ENCODE assay signal across 8 mouse cellular contexts in genomic region chr14:31165991-31166630, GRCm38 (mm10). TPM values are rescaled to one million over a fixed set of nuclear protein-coding genes. Genes with fewer than 3 reads are reported as not detected.
DNase-seq lines count a peak whose midpoint lies in the region; ATAC-seq lines count a peak whose summit lies in the region.

No protein-coding gene starts in this region.

- H3K4me2 ChIP-seq in hindbrain, embryonic 15.5 days, result no peak overlapping the region
- H3K4me2 ChIP-seq in hindbrain, embryonic 12.5 days (replicated peaks), result no peak overlapping the region
- 0 out of 2 replicates have a peak overlapping the region, but pooled peaks have one; percentile 16 for H3K4me2 ChIP-seq in intestine, embryonic 16.5 days (ENCODE audit: low read depth, low read length)

- peaks cover 8% of the 10 kb centered on the region for H3K36me3 ChIP-seq in hindbrain, embryonic 15.5 days
- H3K36me3 ChIP-seq in hindbrain, embryonic 12.5 days, result peaks cover 17% of the 10 kb centered on the region
- H3K36me3 ChIP-seq in intestine, embryonic 16.5 days (ENCODE audit: control insufficient read depth, insufficient read depth, low read length), result no peaks in the 10 kb centered on the region

- no peaks in the 10 kb centered on the region for H3K27me3 ChIP-seq in hindbrain, embryonic 15.5 days
- H3K27me3 ChIP-seq in hindbrain, embryonic 12.5 days, result no peaks in the 10 kb centered on the region
- H3K27me3 ChIP-seq in intestine, embryonic 16.5 days (replicated peaks; ENCODE audit: control insufficient read depth, insufficient read depth, low read length), result no peaks in the 10 kb centered on the region

- no peak overlapping the region for H3K4me3 ChIP-seq in hindbrain, embryonic 15.5 days
- no peak overlapping the region for H3K4me3 ChIP-seq in hindbrain, embryonic 12.5 days
- H3K4me3 ChIP-seq in brown adipose tissue, adult 24 weeks (ENCODE audit: insufficient read depth, low read depth, low read length), result peak overlapping the region; percentile 73
- no peak overlapping the region for H3K4me3 ChIP-seq in intestine, embryonic 16.5 days (ENCODE audit: low read length)

- H3K4me1 ChIP-seq in hindbrain, embryonic 15.5 days (replicated peaks), result peaks cover 18% of the 10 kb centered on the region
- peaks cover 10% of the 10 kb centered on the region for H3K4me1 ChIP-seq in hindbrain, embryonic 12.5 days
- H3K4me1 ChIP-seq in brown adipose tissue, adult 24 weeks (ENCODE audit: control insufficient read depth, insufficient read depth, insufficient read length, low read length), result peaks cover 12% of the 10 kb centered on the region
- peaks cover 3% of the 10 kb centered on the region for H3K4me1 ChIP-seq in intestine, embryonic 16.5 days (ENCODE audit: control insufficient read depth, insufficient read depth, low read length)

- H3K9ac ChIP-seq in hindbrain, embryonic 15.5 days, result no peak overlapping the region
- no peak overlapping the region for H3K9ac ChIP-seq in hindbrain, embryonic 12.5 days
- H3K9ac ChIP-seq in intestine, embryonic 16.5 days (ENCODE audit: low read depth, low read length), result peak overlapping the region; percentile 27; the same call in 1 of the 2 replicates

- H3K27ac ChIP-seq in hindbrain, embryonic 15.5 days (replicated peaks), result 0 out of 2 replicates have a peak overlapping the region, but pooled peaks have one; percentile 3
- H3K27ac ChIP-seq in hindbrain, embryonic 12.5 days, result no peak overlapping the region
- H3K27ac ChIP-seq in brown adipose tissue, adult 24 weeks (replicated peaks; ENCODE audit: low read depth, low read length), result peak overlapping the region; percentile 95
- no peak overlapping the region for H3K27ac ChIP-seq in intestine, embryonic 16.5 days (ENCODE audit: low read length)

- no peaks in the 10 kb centered on the region for H3K9me3 ChIP-seq in hindbrain, embryonic 15.5 days
- no peaks in the 10 kb centered on the region for H3K9me3 ChIP-seq in hindbrain, embryonic 12.5 days (replicated peaks)
- no peaks in the 10 kb centered on the region for H3K9me3 ChIP-seq in intestine, embryonic 16.5 days (ENCODE audit: control insufficient read depth, low read length)

- 55% methylated on average over 10 of the region's 10 CpGs for WGBS in hindbrain, embryonic 15.5 days
- 61% methylated on average over 10 of the region's 10 CpGs for WGBS in hindbrain, embryonic 12.5 days
- 46% methylated on average over 10 of the region's 10 CpGs for WGBS in intestine, embryonic 16.5 days

- ATAC-seq in hindbrain, embryonic 15.5 days (ENCODE audit: low FRiP score, low read depth), result no peak
- no peak for ATAC-seq in hindbrain, embryonic 12.5 days (ENCODE audit: low FRiP score)
- peak; percentile 37; the same call in 1 of the 2 replicates for ATAC-seq in intestine, embryonic 16.5 days
- peak; percentile 39; the same call in 1 of the 2 replicates for ATAC-seq in megakaryocyte-erythroid progenitor cell, adult 5-6 weeks (replicated peaks; ENCODE audit: low FRiP score, low TSS enrichment, poor library complexity, severe bottlenecking)
- ATAC-seq in erythroid progenitor cell, adult 5-6 weeks (replicated peaks; ENCODE audit: low FRiP score, poor library complexity, severe bottlenecking), result no peak

- DNase-seq in layer of hippocampus, adult 18-20 months (ENCODE audit: low spot score in 2 of 2), result no peak
- DNase-seq in urinary bladder, postnatal 25 days (ENCODE audit: low spot score), result no peak

RNA-seq across cellular contexts. Expression of gene Stab1, which starts 2.3 kb away (rescaled TPM):
- polyA plus RNA-seq in hindbrain, embryonic 15.5 days (2015; fragmentation: Nextera tagmentation; extraction: Ambion mirVana), result 20.9 and 22.4 TPM in 2 replicates
- 29.7 and 33.9 TPM in 2 replicates for polyA plus RNA-seq in hindbrain, embryonic 12.5 days (2016; fragmentation: Nextera tagmentation; extraction: Ambion mirVana)
- 25.2 and 28.0 TPM in 2 replicates for polyA plus RNA-seq in brown adipose tissue, adult 24 weeks (2012; ENCODE audit: insufficient read depth, insufficient read length, missing spikeins)
- polyA plus RNA-seq in intestine, embryonic 16.5 days (2015; fragmentation: Nextera tagmentation; extraction: Ambion mirVana), result 19.0 and 24.5 TPM in 2 replicates
- 0.20 and 0.37 TPM in 2 replicates for total RNA-seq in megakaryocyte-erythroid progenitor cell, adult 5-6 weeks (2014; fragmentation: Nextera tagmentation)
- not detected in 2 replicates for total RNA-seq in megakaryocyte-erythroid progenitor cell, adult 5-6 weeks (2017)
- total RNA-seq in layer of hippocampus, adult 18-20 months (2021), result 10 to 100 TPM; 15.6 to 16.2 TPM
- total RNA-seq in erythroid progenitor cell, adult 5-6 weeks (2015; ENCODE audit: low replicate concordance), result 27.2 TPM in 1 of 2 replicates, not detected in the other
- 0.64 TPM in 1 of 2 replicates, not detected in the other for total RNA-seq in erythroid progenitor cell, adult 5-6 weeks (2017; ENCODE audit: low replicate concordance)

RNA-seq across cellular contexts. Expression of gene Nt5dc2, which starts 35.3 kb away (rescaled TPM):
- polyA plus RNA-seq in hindbrain, embryonic 15.5 days (2015; fragmentation: Nextera tagmentation; extraction: Ambion mirVana), result 269 and 270 TPM in 2 replicates
- polyA plus RNA-seq in hindbrain, embryonic 12.5 days (2016; fragmentation: Nextera tagmentation; extraction: Ambion mirVana), result 401 and 429 TPM in 2 replicates
- 2.5 and 4.0 TPM in 2 replicates for polyA plus RNA-seq in brown adipose tissue, adult 24 weeks (2012; ENCODE audit: insufficient read depth, insufficient read length, missing spikeins)
- 205 and 208 TPM in 2 replicates for polyA plus RNA-seq in intestine, embryonic 16.5 days (2015; fragmentation: Nextera tagmentation; extraction: Ambion mirVana)
- 82.3 and 91.5 TPM in 2 replicates for total RNA-seq in megakaryocyte-erythroid progenitor cell, adult 5-6 weeks (2014; fragmentation: Nextera tagmentation)
- 49.2 and 87.0 TPM in 2 replicates for total RNA-seq in megakaryocyte-erythroid progenitor cell, adult 5-6 weeks (2017)
- total RNA-seq in layer of hippocampus, adult 18-20 months (2021), result 10 to 100 TPM; 11.0 to 11.5 TPM
- total RNA-seq in erythroid progenitor cell, adult 5-6 weeks (2015; ENCODE audit: low replicate concordance), result 10.9 and 25.2 TPM in 2 replicates
- 9.9 and 11.0 TPM in 2 replicates for total RNA-seq in erythroid progenitor cell, adult 5-6 weeks (2017; ENCODE audit: low replicate concordance)

RNA-seq across cellular contexts. Expression of gene Smim4, which starts 37.4 kb away (rescaled TPM):
- polyA plus RNA-seq in hindbrain, embryonic 15.5 days (2015; fragmentation: Nextera tagmentation; extraction: Ambion mirVana), result 59.3 and 61.1 TPM in 2 replicates
- polyA plus RNA-seq in hindbrain, embryonic 12.5 days (2016; fragmentation: Nextera tagmentation; extraction: Ambion mirVana), result 54.3 and 63.9 TPM in 2 replicates
- 119 and 175 TPM in 2 replicates for polyA plus RNA-seq in brown adipose tissue, adult 24 weeks (2012; ENCODE audit: insufficient read depth, insufficient read length, missing spikeins)
- polyA plus RNA-seq in intestine, embryonic 16.5 days (2015; fragmentation: Nextera tagmentation; extraction: Ambion mirVana), result 87.6 and 92.2 TPM in 2 replicates
- total RNA-seq in megakaryocyte-erythroid progenitor cell, adult 5-6 weeks (2014; fragmentation: Nextera tagmentation), result 161 and 205 TPM in 2 replicates
- 56.2 and 61.8 TPM in 2 replicates for total RNA-seq in megakaryocyte-erythroid progenitor cell, adult 5-6 weeks (2017)
- total RNA-seq in layer of hippocampus, adult 18-20 months (2021), result 10 to 100 TPM; 26.9 to 30.3 TPM
- 20.2 and 35.2 TPM in 2 replicates for total RNA-seq in erythroid progenitor cell, adult 5-6 weeks (2015; ENCODE audit: low replicate concordance)
- 11.2 and 15.3 TPM in 2 replicates for total RNA-seq in erythroid progenitor cell, adult 5-6 weeks (2017; ENCODE audit: low replicate concordance)

RNA-seq across cellular contexts. Expression of gene Tnnc1, which starts 42.0 kb away (rescaled TPM):
- polyA plus RNA-seq in hindbrain, embryonic 15.5 days (2015; fragmentation: Nextera tagmentation; extraction: Ambion mirVana), result 3.5 and 4.0 TPM in 2 replicates
- 10.5 and 49.9 TPM in 2 replicates for polyA plus RNA-seq in hindbrain, embryonic 12.5 days (2016; fragmentation: Nextera tagmentation; extraction: Ambion mirVana)
- polyA plus RNA-seq in brown adipose tissue, adult 24 weeks (2012; ENCODE audit: insufficient read depth, insufficient read length, missing spikeins), result 17.2 and 24.4 TPM in 2 replicates
- polyA plus RNA-seq in intestine, embryonic 16.5 days (2015; fragmentation: Nextera tagmentation; extraction: Ambion mirVana), result 3.5 and 3.7 TPM in 2 replicates
- total RNA-seq in megakaryocyte-erythroid progenitor cell, adult 5-6 weeks (2014; fragmentation: Nextera tagmentation), result 1.8 TPM in 1 of 2 replicates, not detected in the other
- total RNA-seq in megakaryocyte-erythroid progenitor cell, adult 5-6 weeks (2017), result not detected in 2 replicates
- 1 to 10 TPM; 2.0 to 3.5 TPM for total RNA-seq in layer of hippocampus, adult 18-20 months (2021)
- not detected in 2 replicates for total RNA-seq in erythroid progenitor cell, adult 5-6 weeks (2015; ENCODE audit: low replicate concordance)
- not detected in 2 replicates for total RNA-seq in erythroid progenitor cell, adult 5-6 weeks (2017; ENCODE audit: low replicate concordance)

RNA-seq across cellular contexts. Expression of gene Nisch, which starts 50.6 kb away (rescaled TPM):
- 365 and 382 TPM in 2 replicates for polyA plus RNA-seq in hindbrain, embryonic 15.5 days (2015; fragmentation: Nextera tagmentation; extraction: Ambion mirVana)
- polyA plus RNA-seq in hindbrain, embryonic 12.5 days (2016; fragmentation: Nextera tagmentation; extraction: Ambion mirVana), result 464 and 474 TPM in 2 replicates
- polyA plus RNA-seq in brown adipose tissue, adult 24 weeks (2012; ENCODE audit: insufficient read depth, insufficient read length, missing spikeins), result 83.6 and 84.5 TPM in 2 replicates
- polyA plus RNA-seq in intestine, embryonic 16.5 days (2015; fragmentation: Nextera tagmentation; extraction: Ambion mirVana), result 217 and 228 TPM in 2 replicates
- 144 and 164 TPM in 2 replicates for total RNA-seq in megakaryocyte-erythroid progenitor cell, adult 5-6 weeks (2014; fragmentation: Nextera tagmentation)
- total RNA-seq in megakaryocyte-erythroid progenitor cell, adult 5-6 weeks (2017), result 67.7 and 77.9 TPM in 2 replicates
- total RNA-seq in layer of hippocampus, adult 18-20 months (2021), result 100 to 1,000 TPM; 434 to 437 TPM
- 55.1 and 59.1 TPM in 2 replicates for total RNA-seq in erythroid progenitor cell, adult 5-6 weeks (2015; ENCODE audit: low replicate concordance)
- 48.8 and 49.1 TPM in 2 replicates for total RNA-seq in erythroid progenitor cell, adult 5-6 weeks (2017; ENCODE audit: low replicate concordance)

Comparison
In these comparisons a context has a peak if more than half of its experiments do, and no peak if none do; other contexts are left out.
1. H3K27ac ChIP-seq: peak in hindbrain, embryonic 15.5 days (single experiment) and brown adipose tissue, adult 24 weeks (single experiment); none in hindbrain, embryonic 12.5 days (single experiment) and intestine, embryonic 16.5 days (single experiment).
2. ATAC-seq: peak in intestine, embryonic 16.5 days (single experiment) and megakaryocyte-erythroid progenitor cell, adult 5-6 weeks (single experiment); none in hindbrain, embryonic 15.5 days (single experiment), hindbrain, embryonic 12.5 days (single experiment) and erythroid progenitor cell, adult 5-6 weeks (single experiment).
3. RNA of gene Nt5dc2, which starts 35.3 kb away (polyA plus RNA-seq): 401 to 429 TPM in hindbrain, embryonic 12.5 days, 269 to 270 TPM in hindbrain, embryonic 15.5 days and 205 to 208 TPM in intestine, embryonic 16.5 days; 2.5 to 4.0 TPM in brown adipose tissue, adult 24 weeks; every median in the first group is over 10 times any median in the second.